Mouse (Mus musculus): ENCODE data around the gene Gm43191.

Gene Gm43191

DNA sequence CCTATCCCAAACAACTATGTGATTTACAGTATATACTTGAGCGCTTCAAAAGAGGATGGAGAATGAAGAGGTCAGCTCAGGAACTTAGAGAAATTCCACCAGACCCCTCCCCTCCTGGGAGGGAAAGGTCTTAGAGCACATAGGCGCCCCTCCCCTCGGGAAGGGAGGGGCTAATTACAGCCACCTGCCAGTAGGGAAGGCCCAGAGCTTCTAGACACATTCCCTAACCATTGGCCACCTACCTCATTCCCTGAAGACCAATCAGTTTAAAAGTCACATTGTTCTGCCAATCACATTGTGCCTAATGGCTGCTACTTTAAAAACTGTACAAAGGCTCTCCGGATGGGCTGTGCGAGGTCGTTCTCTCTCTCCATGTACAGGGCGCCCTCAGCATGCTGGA is 58.4 kb downstream of the Gm43191 start:
- in situ Hi-C loops (cut with MseI, MboI): no loop called here

GRCm38 (mm10) chr3:116620636-116621370 is 60.3 kb downstream of the Gm43191 start:
- in situ Hi-C loops (cut with MseI, MboI): no loop called here

GRCm38 (mm10) chr3:116618855-116619254 is 62.2 kb downstream of the Gm43191 start:
- in situ Hi-C loops (cut with MseI, MboI): no loop called here

DNA sequence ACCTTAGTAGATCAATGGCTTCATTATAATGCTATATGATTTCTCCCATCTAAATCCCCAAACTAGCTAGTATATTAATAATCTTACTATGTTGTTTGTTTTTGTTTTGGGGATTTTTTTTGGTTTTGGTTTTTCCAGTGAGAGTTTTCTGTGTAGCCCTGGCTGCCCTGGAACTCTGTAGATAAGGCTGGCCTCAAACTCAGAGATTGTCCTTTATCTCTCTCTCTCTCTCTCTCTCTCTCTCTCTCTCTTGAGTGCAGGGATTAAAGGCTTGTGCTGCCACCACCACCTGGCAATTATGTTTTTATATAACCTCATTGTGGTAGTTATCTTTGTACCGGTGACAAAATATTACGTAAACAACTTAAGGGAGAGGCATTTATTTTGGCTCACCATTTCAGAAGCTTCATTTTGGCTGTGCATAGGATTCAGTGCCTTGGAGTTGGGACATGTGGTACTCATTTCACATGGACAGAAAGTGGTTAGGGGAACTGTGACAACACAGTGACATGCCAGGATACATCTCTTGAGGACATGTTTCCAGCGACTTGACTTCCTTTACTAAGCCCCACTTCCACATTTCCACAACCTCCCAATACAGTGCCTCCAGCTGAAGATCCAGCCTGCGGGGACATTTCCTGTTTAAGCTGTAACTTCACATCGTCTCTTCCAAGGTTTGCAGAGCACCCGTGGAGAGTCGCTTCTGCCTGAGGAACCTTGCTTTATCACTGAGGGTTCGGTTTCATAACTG is 65.6 kb downstream of the Gm43191 start:
- in situ Hi-C loops (cut with MseI, MboI): no loop called here

GRCm38 (mm10) chr3:116614295-116614892 is 66.7 kb downstream of the Gm43191 start, which contains the start of gene Trmt13:
Trmt13 (minus strand) TSS chr3:116614587.
- in situ Hi-C loops (cut with MseI, MboI): no loop called here

DNA sequence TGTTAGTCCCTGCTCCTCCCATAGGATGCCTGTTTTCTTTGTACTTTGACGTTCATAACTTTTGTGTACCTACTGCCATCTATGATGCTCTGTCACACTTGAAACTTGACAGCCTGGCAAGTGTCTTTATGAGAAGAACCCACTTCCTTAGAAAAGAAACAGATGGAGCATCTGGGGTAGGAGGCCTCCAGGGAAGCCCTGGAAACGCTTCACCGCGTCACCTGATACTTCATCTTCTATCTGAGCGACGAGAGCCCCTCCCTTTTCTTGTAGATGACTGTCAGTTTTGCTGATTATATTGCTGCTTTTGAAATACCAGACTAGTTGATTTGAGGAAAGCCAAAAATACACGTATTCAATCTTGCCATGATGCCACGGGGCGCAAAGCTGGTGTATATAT is 76.5 kb downstream of the Gm43191 start:
- in situ Hi-C loops (cut with MseI, MboI): no loop called here

- in situ Hi-C loops (cut with MseI, MboI): no loop called here
Observed at GRCm38 (mm10) chr3:116601781-116602180, 79.3 kb downstream of the Gm43191 start.

DNA sequence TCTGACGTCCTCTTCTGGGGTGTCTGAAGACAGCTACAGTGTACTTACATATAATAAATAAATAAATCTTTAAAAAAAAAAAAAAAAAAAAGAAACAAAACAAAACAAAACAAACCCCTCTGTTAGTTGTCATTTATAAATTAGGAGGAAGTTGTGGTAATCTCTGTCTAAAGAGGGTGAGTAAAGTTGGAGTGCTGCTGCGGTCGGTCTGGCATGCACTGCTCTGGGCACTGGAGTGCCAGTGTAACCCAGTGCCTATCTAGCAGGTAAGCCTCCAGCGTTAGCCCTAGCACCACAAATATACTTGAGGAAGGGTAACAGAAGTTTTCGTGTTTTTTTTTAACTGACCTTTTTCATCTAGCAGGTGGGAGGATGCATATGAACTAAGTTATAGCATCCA is 80.1 kb downstream of the Gm43191 start:
- in situ Hi-C loops (cut with MseI, MboI): no loop called here

DNA sequence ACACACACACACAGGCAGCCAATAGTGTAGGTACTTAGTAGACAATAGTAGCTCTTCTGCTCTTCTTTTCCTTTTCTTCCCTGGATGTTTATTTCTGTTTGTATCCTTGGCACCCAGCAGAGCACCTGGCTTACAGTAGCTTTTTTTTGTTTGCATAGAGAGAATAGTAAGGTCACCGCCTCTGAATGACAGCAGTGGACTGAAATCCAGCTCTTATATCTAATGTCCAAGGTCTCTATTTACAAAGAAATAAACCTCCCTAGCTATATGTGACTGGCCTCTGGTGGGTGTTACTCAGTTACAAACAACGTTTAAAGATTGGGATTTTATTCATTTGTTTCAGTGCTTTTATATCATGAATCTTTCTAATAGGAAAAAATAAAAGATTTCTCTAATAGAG is 81.4 kb downstream of the Gm43191 start:
- in situ Hi-C loops (cut with MseI, MboI): no loop called here

DNA sequence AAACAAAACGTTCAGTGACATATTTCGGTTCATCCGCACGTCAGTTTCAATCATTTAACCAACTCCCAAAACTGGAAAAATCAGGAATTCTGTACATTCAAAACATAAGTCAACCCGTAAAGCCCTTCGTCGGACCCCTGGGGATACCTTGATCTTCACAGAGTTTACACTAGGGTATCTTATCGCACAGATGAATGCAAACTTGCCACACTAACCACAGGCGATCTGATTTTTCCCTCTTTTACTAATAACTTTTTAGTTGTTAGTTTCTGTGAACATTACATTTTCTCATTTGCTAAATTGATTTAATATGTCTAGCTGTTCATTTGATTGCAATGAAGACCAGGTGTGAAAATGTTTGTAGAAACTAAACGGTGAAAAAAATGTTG is 85.5 kb downstream of the Gm43191 start:
- in situ Hi-C loops (cut with MseI, MboI): no loop called here

GRCm38 (mm10) chr3:116594728-116595602 is 86.1 kb downstream of the Gm43191 start, which contains the start of gene Sass6:
Sass6 (plus strand) TSS chr3:116594982.
- in situ Hi-C loops (cut with MseI, MboI): no loop called here

DNA sequence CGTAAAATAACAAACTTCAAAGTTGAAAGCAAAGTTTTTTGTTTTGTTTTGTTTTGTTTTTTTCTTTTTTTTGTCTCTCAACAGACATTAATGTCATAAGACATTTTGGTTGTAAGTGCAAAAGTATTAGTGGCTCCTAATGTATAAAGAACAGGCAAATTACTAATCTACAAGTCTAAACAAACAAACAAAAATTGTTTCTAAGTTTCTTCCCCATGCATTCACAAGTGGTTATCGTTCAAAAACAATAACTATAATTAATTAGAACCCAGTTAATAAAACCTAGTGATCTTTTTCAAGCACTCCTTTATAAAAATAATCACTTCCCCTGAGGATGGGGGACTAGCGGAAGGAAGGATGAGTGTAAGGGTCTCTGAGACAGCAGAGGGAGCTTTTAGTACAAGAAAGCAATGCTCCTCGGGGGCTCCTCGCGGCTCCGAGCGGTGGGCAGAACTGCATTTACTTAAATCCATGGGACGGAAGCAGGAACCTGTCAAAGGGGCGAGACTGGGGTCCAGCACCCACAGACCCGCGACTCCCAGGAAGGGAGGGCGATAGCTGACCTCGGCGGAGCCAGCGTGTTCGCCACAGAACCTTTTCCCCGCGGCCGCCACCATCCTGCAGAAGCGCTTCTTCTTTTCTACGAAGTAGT is 86.9 kb downstream of the Gm43191 start:
- in situ Hi-C loops (cut with MseI, MboI): no loop called here
